Mouse (Mus musculus) small intestine, adult 2 months (tissue): ENCODE results near the gene Klf13.

Experiments
- CTCF ChIP-seq: fragments of 200-500 bp; IDR thresholded peaks from 2 replicates; pipeline ENCODE4 v1.5.1; 2012; ENCODE audit warnings: low read depth, mild to moderate bottlenecking, control low read depth, inconsistent platforms, low read length, moderate library complexity, mixed read lengths; ENCODE audit not compliant: insufficient replicate concordance, insufficient read length; ENCODE audit errors: extremely low read depth
- POLR2A ChIP-seq: fragments of 200-500 bp; IDR thresholded peaks from 2 replicates; pipeline ENCODE4 v1.6.1; 2012; ENCODE audit warnings: low read depth, mild to moderate bottlenecking, control low read depth, inconsistent platforms, low read length, moderate library complexity

DNA sequence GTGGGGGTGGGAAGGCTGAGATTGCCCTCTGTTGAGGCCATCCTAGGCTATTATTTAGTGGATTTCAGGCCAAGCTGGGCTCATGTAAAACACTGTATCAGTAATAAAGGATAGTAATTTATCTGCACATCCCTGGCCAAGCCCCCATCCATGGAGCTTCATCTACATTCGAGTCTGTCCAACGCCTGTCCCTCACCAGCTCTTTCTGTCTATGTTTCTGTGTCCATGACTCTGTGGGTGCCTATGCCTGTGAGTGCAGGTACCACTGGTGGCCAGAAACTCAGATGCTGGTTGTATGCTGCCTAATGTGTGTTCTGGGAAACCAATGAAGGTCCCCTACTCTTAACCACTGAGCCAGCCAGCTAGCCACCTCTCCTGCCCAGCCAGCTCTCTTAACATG, 38.3 kb downstream of the Klf13 start:
- TF ChIP-seq POLR2A: no peak
- TF ChIP-seq CTCF: no peak
